Mouse (Mus musculus) cerebellum, adult 9-11 months (tissue): Measurements from ENCODE around the gene Leng1.

ENCODE experiments used
- DNase-seq: peaks from one replicate; pipeline ENCODE4 v3.0.0; 2022

Leng1 gene

DNA sequence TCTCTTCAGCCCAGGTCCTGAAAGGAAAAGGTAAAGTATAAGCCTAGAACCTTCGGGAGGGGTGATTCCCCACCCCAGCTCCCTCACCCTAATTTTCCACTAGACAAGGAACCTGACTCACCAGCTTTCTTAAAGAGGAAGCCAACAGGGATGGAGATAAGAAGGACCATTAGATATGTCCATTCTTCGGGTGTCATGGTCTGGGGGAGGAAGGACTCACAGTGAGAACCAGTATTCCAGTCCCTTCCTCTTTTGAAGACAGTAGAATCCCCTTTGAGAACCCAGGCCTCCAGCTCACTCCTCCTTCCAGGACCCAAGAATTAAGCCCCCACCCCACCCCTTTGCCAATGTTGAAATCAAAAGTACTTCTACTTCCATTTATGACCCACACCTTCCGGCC, 26.3 kb upstream of the Leng1 start:
- peak; percentile 49 for DNase-seq

DNA sequence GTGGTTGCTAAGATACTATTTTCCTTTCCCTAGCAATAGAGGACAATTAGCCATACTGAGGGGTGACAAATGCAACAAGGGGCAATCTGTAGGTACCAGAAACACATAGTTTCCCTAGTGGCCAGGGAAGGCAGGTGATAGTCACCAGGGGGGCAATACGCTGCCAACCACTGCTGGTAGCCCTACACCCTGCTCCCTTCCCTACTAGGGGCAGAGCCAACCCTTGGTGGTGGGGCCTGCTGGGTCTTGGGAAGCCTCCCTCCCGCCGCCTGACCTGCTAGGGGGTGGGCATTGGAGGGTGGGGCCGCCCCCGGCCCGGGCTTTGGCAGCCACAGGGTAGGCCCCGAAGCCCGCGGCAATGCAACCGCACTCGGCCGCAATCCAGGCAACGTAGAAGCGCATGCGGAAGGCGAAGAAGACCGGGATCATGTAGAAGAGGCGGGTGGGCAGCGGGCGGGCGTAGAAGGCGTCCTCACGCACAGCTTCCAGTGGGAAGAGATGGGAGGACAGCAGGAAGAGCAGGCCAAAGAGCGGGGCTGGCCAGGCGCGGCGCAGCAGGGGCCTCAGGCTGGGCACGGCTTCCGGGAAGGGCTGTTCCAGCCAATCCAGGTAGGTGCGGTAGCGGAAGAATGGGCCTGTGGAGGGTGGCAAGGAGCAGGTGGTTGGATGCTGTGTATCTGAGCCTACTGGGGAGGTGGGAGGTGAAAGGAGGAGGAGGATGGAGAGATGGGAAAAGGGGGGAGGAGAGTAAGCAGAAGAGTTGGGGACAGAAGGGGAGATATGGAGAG, 20.0 kb upstream of the Leng1 start:
- peak; percentile 83 for DNase-seq

GRCm38 (mm10) chr7:3684698-3685097, 19.1 kb upstream of the Leng1 start:
- no peak for DNase-seq

DNA sequence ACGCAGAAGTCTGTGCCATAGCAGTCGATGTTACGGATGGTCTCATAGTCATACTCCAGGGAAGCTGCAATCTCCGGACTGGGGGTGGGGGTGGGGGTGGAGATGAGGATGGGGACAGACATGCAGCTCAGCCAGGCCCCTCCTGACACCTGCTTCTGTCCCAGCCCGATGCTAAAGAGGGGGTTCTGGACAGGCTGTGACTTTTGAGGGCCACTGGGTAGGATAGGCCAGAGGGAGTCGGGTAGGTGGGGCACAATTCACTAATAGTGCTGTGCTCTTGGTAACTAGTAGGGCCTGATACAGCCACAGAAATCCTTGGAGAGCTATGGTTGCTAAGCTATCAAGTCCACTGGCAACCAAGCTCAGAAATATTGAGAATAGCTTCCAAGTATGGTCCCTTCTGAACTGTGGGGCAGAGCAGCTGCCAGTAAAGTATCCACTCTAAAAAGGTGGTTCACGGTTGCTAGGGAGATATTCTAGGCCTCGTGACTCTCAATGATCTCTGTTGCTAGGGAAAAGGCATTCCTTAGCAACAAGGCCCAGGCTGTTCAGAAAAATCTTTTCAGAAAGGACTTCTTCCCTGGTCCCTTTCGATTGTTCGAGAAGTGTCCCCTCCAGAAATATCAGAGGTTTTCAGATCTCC, 18.4 kb upstream of the Leng1 start:
- DNase-seq: no peak

DNA sequence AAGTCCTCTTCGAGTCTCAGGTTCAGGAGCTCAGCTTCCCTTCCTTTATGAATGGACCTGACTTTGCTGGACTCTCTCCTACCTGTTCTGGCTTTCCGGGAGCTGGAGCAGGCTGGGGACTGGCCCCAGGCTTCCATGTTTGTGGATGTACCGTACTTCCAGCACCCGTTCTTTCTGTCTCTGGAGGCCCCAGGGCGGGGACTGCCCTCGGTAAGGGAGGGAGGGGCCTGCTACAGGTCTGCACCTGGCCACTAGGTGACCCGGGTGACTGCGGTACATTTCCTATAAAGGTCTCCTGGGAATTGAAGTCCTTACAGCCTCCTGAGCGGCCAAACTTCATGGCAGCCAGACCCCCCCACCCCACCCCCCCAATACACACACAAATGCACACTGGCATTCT, 11.7 kb upstream of the Leng1 start, which contains the start of gene Tmc4:
Tmc4 (minus strand) TSS at position 212 of the 400 bp plus-strand sequence.
- no peak for DNase-seq

DNA sequence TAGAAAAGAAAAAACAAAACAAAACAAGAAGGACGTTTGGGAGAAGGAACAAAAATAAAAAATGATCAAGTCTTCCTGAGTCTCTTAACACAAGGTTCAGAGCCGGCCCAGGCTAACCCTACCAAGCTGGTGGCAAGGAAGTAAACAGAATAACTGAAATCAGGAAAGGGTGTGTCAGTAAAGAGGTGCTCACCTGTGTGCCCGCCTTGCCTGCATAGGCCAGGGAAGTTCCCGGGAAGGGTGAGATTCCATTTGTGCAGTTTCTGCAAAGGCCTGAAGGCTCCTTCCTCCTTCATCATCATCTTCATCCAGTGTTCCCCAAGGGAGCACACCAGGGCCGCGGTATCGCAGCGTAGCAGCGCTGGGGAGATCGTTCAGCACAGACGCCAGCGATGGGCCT, 10.7 kb upstream of the Leng1 start:
- no peak for DNase-seq

DNA sequence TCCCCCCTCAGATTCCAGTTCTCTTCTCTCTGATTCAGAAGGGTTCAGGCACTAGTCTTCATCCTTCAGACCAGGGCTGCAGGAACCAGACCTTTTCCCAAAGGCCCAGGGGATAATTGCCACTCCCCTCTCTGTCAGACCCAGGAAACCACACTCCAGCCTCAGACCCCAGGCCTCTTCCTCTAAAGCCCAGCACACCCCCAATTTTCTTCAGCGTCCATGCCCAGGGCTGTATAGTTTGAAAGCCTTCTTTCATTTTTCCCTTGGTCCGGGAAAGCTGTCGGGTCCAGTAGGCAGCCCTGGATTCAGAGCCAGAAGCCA, 9.5 kb upstream of the Leng1 start:
- DNase-seq: no peak

DNA sequence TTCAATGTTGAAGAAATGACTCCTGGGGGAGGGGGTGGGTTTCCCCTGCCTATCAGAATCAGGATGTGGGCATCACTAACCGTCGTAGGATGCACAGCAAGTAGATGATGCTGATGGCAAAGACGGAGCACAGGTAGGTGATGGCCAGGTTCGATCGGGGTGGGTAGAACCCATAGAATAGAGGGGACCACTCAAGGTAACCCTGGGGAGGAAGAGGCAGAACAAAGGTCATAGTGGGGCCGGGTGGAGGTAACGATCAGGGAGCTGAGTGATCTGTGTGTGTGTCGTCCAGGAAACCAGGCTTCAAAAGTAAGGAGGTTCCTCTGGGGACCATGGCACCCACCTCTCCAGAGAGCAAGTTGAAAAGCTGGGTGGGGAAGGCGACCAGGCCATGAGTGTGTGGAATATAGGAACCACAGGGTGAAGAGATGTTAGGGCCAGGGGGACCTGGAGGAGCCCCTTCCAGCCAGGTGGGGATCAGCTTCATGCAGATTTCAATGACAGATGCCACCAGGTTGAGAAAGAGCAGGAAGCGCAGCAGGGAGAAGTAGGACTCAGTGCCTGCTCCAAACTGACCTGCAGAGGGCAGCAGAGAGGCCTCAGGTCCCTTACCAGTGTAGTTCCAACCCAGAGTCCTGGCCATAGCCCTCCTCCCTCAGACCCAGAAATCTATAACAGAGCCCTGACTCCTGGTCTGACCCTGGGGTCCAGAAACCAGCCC, 9.0 kb upstream of the Leng1 start:
- DNase-seq: peak; percentile 77

DNA sequence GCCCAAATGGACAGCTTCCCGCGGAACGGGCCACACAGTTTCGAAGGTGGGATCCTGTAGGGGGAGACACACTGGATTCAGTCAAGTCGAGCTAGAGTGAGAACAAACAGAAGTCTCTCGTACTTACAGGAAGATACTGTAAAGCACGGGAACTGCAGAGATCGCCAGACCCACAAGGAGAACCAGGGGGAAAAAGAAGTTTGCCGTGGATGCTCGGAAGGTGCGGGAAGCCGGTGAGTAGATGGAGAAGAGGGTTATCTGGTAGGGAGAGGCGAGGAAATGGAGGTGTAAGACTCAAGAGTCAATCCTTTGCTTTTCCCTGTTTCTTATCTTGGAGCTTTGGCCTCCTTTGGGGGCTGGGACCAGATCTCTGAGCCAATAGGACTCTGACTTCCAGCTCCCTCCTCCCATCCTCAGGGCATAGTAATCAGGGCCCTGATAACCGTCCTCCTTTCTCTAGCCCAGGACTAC, 1.3 kb upstream of the Leng1 start:
- no peak for DNase-seq

DNA sequence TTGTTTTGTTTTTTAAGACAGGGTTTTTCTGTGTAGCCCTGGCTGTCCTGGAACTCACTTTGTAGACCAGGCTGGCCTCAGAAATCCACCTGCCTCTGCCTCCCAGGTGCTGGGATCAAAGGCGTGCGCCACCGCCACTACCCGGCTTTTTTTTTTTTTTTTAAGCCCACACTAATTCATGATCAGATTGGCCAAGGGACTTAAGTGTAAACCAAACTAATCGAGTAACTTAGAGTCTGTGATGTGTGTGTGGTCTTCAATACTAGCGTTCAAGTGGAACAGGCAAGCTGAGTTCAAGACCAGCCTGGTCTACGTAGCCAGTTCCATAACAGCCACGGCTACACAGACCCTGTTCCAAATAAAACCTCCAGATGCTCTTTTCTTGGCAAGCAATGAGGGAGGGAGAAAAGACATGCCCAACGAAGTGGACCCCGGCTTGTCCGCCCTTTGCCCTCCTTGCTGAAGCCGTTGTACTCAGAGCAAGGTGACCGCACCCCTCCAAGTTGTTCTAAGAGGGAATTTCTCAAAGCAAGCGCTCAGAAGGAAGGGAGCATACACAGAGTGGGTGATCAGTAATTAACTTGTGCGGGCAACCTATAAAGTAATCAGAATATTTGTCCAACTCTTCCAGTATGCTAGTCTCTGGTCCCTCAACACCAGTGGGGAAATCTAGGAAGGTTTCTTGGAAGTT, 971 bp downstream of the Leng1 start:
- DNase-seq: peak; percentile 48

DNA sequence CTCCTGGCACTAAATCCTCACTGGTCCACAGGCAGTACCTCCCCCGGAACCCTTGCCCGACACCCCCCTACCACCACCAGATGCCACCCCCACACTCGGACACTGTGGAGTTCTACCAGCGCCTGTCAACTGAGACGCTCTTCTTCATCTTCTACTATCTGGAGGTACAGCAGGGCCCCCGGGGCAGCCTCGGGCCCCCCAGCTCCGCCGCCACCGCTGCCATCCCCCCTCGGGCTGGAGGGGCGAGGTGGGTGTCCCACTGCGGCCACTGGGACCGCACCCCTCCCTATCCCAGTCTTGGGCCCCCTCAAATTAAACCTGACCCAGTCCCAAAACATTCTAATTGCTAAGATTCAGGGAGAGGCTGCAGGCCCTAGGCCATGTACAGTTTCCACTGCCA, 7.1 kb downstream of the Leng1 start:
- no peak for DNase-seq

- DNase-seq: no peak
Measured at GRCm38 (mm10) chr7:3656966-3657365, 8.7 kb downstream of the Leng1 start.

GRCm38 (mm10) chr7:3646641-3647040, 19.0 kb downstream of the Leng1 start:
- no peak for DNase-seq

DNA sequence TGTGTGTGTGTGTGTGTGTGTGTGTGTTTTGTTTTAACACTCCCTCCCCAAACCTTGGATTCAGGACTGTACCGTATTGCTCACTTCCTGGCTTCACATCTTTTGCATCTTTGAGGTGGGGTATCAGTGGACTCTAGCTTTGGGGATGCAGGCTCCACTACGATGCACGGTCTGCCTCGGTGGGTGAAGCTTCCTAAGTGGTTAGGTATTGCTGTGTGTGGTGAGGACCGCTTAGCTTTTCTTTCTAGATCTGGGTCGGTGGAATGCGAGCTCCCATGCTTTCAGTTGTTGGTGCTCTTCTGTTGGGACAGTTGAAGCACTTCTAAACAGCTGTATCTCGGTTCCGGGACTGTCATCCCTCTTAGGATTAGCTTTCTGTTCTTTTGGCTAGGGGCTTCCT, 19.5 kb downstream of the Leng1 start:
- no peak for DNase-seq

GRCm38 (mm10) chr7:3645488-3646025, 20.1 kb downstream of the Leng1 start:
- no peak for DNase-seq

DNA sequence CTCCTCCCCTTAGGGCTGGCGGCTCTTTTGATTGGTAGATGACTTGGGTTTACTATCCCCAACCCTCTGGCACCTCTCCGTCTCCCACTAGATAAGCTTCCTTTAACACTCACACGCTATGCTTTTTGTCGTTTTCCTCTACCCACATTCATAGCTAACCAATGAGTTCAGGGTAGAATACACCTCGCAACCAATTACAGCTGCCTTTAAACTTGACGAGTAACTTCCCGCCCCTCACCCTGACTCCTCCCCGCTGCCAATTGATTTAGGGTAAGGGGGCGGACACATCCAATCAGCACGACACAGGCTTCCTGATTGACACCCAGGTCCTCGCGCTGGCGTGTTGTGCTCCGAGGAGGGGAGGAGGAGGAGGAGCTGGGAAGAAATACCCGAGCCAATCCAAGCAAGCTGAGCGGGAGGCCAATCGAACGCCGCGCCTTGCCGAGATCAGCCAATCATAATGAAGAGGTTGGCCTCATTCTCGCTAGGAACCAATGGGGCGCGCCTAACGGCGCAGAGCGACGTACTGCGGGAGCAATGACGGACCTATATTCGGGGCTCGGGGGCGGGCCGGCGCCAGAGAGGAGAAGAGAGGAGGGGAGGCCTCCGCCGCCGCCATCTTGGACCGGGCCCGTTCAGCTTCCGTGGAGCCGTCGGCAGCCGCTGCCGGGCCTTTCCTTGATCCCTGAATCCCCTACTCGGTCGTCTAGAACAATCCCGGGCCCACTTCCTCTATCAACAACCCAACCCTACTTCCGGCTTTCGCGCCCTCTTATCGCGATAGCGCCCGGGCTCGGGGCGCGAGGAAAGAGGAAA, 20.8 kb downstream of the Leng1 start, which contains the start of gene Cnot3:
Cnot3 (plus strand) TSS at position 597 of the 816 bp plus-strand sequence.
- DNase-seq: peak; percentile 100

- no peak for DNase-seq
Measured at GRCm38 (mm10) chr7:3644348-3644671, 21.3 kb downstream of the Leng1 start.

- no peak for DNase-seq
Measured at GRCm38 (mm10) chr7:3643843-3644242, 21.8 kb downstream of the Leng1 start.

DNA sequence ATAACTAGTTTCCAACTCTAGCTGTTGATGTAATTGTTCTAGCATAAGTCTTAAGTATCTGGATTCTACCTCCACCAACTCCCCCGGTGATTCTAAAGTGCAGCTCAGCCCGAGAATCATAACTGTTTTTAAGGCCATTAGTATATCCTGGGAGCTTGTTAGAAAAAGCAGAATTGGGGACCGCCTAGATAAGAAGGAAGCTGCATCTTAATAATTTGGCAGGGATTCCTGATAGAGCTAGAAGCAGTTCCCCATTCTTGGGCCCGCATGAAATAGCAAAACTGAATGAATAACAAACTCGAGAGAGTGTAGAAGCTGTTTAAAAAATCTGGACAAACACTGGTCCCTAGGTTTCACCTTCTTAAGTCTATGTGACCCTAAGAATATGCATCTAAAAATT, 22.2 kb downstream of the Leng1 start:
- DNase-seq: no peak

GRCm38 (mm10) chr7:3630478-3630815, 35.2 kb downstream of the Leng1 start:
- DNase-seq: peak; percentile 53

DNA sequence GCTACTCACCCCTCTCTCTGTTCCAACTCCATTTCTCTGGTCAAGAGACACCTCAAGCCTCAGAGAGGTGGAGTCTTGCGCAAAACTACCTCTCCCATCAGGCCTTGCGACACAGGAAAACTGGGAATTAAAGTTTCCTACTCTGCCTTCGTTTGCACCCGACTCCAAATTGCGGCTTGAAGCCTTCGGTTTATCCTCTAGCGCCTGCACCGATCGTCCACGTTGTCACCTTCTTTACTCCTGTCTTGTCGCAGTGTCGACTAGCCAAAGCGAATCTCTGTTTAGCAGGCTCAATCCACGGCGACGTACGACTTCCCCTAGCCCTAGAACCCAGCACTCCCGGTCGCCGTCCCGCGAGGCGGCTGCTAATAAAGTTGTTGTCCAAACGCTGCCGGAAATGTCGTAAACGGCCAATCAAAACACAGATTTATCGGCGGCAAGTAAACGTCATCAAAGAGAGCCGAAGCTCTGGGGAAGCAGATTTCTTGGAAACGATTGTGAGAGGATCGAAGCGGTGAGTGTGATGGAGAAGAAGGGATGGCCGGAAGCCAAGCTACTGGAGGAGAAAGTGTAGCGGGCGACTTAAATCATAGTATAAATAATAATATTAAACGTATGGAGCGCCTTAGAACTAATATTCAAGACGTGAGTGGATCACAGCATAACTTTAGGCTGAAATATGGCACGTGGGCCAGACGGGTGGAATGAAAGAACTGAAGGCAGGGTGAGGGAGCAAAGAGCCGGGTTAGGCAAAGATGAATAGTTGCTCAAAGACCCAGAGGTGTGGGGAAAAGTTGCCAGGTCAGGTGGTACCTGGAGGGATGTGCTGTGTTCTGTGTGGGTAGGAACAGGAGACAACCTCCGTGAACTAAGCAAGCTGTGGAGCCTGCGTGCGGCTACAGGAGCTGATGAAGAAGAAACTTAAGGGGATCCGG, 35.8 kb downstream of the Leng1 start, which contains the start of the genes Tfpt and Prpf31:
Tfpt (minus strand) TSS at position 387 of the 935 bp plus-strand sequence.
Prpf31 (plus strand) TSS at position 443 of the 935 bp plus-strand sequence.
- DNase-seq: peak; percentile 95
